Mouse (Mus musculus) liver, postnatal 0 days (tissue): ENCODE data around the gene Grm7. TPM values are rescaled to one million over a fixed set of nuclear protein-coding genes. Genes with fewer than 3 reads are reported as not detected.

Source experiments
- ATAC-seq: fragments of 200-750 bp; cut with Nextera tagmentation; 2 replicates; pipeline ENCODE4 v1.8.0; 2017; ENCODE audit warnings: mild to moderate bottlenecking, moderate library complexity
- DNase-seq: peaks from one replicate; pipeline ENCODE4 v3.0.0-alpha.2; 2016
- H3K27ac ChIP-seq: fragments of 300-500 bp; sonication (generic); 2 replicates; pipeline ENCODE4 v1.5.1; 2014; ENCODE audit warnings: antibody characterized with exemption, moderate library complexity, mild to moderate bottlenecking, low read depth
- H3K27me3 ChIP-seq: fragments of 300-500 bp; sonication (generic); 2 replicates; pipeline ENCODE4 v1.6.1; 2014; ENCODE audit warnings: low read length, control low read depth, mixed read lengths; ENCODE audit not compliant: insufficient read depth
- H3K36me3 ChIP-seq: fragments of 300-500 bp; sonication (generic); replicated peaks from 2 replicates; pipeline ENCODE4 v1.6.1; 2014; ENCODE audit warnings: mild to moderate bottlenecking, control low read depth, low read length, moderate library complexity, mixed read lengths; ENCODE audit not compliant: insufficient read depth
- H3K4me1 ChIP-seq: fragments of 300-500 bp; sonication (generic); 2 replicates; pipeline ENCODE4 v1.6.1; 2014; ENCODE audit warnings: antibody characterized with exemption, mild to moderate bottlenecking, control low read depth; ENCODE audit not compliant: insufficient read depth
- H3K4me2 ChIP-seq: fragments of 300-500 bp; sonication (generic); 2 replicates; pipeline ENCODE4 v1.6.1; 2014; ENCODE audit warnings: low read depth, mild to moderate bottlenecking, low read length, moderate library complexity, mixed read lengths
- H3K4me3 ChIP-seq: fragments of 300-500 bp; sonication (generic); 2 replicates; pipeline ENCODE4 v1.5.1; 2014; ENCODE audit warnings: low read depth, low read length
- H3K9ac ChIP-seq: fragments of 300-500 bp; sonication (generic); replicated peaks from 2 replicates; pipeline ENCODE4 v1.6.1; 2014; ENCODE audit warnings: mild to moderate bottlenecking, moderate library complexity
- H3K9me3 ChIP-seq: fragments of 300-500 bp; sonication (generic); 2 replicates; pipeline ENCODE4 v1.6.1; 2016; ENCODE audit warnings: mild to moderate bottlenecking, control low read depth, low read length, mixed read lengths
- CTCF ChIP-seq: sonication (generic); IDR thresholded peaks from 2 replicates; pipeline ENCODE4 v1.5.1; 2016; ENCODE audit warnings: antibody characterized with exemption, low read depth
- EP300 ChIP-seq: IDR thresholded peaks from 2 replicates; pipeline ENCODE4 v1.6.1; 2016; ENCODE audit warnings: antibody characterized with exemption, low read depth, mild to moderate bottlenecking
- WGBS: fragments of 180-500 bp; shearing (Covaris S2); extraction: QIAGEN DNeasy Blood & Tissue Kit; methylation state at CpG from one replicate; pipeline ENCODE4 v1.1.7; 2014; ENCODE audit not compliant: insufficient replicate concordance; 5-methylcytosine and 5-hydroxymethylcytosine counted together
- polyA plus RNA-seq: library from polyadenylated mRNA; unstranded; fragments of >200 nt; fragmentation: Nextera tagmentation; extraction: Ambion mirVana; gene quantifications from 2 replicates; pipeline ENCODE4 v1.2.1, GENCODE M21; 2015

The Grm7 gene
- polyA plus RNA-seq, 1 experiment from 2014 or later = not detected

DNA sequence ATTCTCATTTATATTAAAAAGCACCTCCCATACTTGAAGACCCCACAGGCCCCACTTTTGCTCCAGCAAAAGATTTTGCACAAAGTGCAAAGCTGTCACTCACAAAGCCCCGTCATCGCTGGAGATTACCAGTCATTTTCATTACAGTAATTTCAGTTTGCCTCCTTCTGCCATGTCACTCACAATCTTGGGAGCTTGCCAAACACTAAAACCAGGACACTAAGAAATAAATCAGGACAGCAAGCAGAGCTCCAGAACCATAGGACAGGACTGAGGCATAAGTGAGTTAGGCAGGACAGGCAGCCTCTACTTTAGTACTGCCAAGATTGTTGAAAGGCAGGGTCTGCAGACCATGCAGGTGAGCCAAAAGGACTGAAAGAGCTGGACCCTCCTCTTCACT lies 884.6 kb downstream of the Grm7 start:
- WGBS = 79% methylated on average over 2 of the region's 2 CpGs

GRCm38 (mm10) chr6:111558588-111558987 lies 913.2 kb downstream of the Grm7 start:
- H3K36me3 ChIP-seq = no peaks in the 10 kb centered on the region
- H3K9ac ChIP-seq = no peak overlapping the region
- DNase-seq (no peak), ATAC-seq (no peak)
- no peaks in the 10 kb centered on the region for H3K4me1 ChIP-seq
- no peaks in the 10 kb centered on the region for H3K9me3 ChIP-seq
- 72% methylated on average over 1 of the region's 1 CpGs for WGBS
- no peak overlapping the region for H3K4me3 ChIP-seq
- TF ChIP-seq CTCF = no peak
- TF ChIP-seq EP300 = no peak
- H3K27ac ChIP-seq = no peak overlapping the region
- no peaks in the 10 kb centered on the region for H3K27me3 ChIP-seq
- H3K4me2 ChIP-seq = no peak overlapping the region

More for the DNA sequence above, 884.6 kb downstream of the Grm7 start:
- DNase-seq = no peak
- no peaks in the 10 kb centered on the region for H3K36me3 ChIP-seq
- H3K4me1 ChIP-seq = no peaks in the 10 kb centered on the region
- ATAC-seq = no peak
- no peak overlapping the region for H3K4me3 ChIP-seq
- H3K9ac ChIP-seq = no peak overlapping the region
- no peak for TF ChIP-seq EP300
- no peak overlapping the region for H3K4me2 ChIP-seq
- no peaks in the 10 kb centered on the region for H3K27me3 ChIP-seq
- H3K27ac ChIP-seq = no peak overlapping the region
- no peaks in the 10 kb centered on the region for H3K9me3 ChIP-seq

GRCm38 (mm10) chr6:111559459-111559858 lies 914.1 kb downstream of the Grm7 start:
- no peaks in the 10 kb centered on the region for H3K27me3 ChIP-seq
- ATAC-seq = no peak
- H3K9ac ChIP-seq = no peak overlapping the region
- 53% methylated on average over 3 of the region's 3 CpGs for WGBS
- H3K4me2 ChIP-seq = no peak overlapping the region
- no peak overlapping the region for H3K27ac ChIP-seq
- no peaks in the 10 kb centered on the region for H3K36me3 ChIP-seq
- no peak for DNase-seq
- no peaks in the 10 kb centered on the region for H3K4me1 ChIP-seq
- TF ChIP-seq EP300 (no peak), CTCF (peak; percentile 25; the same call in 1 of the 2 replicates)
- no peak overlapping the region for H3K4me3 ChIP-seq
- H3K9me3 ChIP-seq = no peaks in the 10 kb centered on the region

DNA sequence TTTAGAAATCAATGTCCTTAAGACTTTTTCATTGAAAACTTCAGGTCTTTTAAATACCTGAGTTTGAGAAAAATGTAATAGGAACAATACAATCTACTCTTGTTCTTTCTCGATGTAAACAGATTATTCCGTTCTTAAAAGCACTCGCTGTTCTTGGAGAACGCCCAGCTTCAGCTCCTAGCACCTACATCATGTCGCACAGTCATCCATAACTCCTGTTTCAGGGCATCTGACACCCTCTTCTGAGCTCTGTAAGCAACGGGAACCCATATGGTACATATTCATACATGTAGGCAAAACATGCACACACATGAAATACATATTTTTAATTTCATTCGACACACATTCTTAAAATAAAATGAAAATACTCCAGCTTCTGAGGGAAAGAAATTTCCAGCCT lies 916.0 kb downstream of the Grm7 start:
- WGBS = 73% methylated on average over 7 of the region's 7 CpGs
- H3K4me1 ChIP-seq = no peaks in the 10 kb centered on the region

DNA sequence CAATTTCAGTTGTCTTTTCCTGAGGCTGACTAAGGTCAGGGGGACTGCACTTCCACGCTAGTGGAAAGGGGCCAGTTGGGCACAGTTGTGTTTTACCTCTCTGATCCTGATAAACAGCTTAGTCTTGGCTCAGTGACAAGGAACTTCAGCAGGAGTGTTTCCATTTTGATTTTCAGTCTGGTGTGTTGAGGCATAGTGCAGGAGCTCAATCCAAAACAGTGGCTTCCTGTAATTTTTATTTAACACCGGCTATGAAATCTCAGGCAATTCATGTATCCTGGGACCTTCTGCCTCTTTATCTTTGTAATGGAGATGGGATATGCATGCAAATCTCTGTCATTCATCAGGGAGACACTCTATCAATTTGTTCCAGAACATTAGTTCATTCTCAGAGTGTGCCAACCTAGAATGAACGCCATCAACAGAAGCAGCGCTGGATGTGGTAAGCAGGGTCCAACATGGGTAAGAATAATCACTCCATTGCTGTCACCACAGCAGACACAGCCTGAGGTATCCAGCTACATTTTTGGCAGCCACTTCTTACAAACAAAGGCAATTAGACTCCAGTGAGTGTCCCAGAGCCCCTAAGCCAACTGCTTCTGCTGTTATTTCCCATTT lies 926.2 kb downstream of the Grm7 start:
- Histone ChIP-seq H3K27me3 (no peaks in the 10 kb centered on the region), H3K9ac (no peak overlapping the region), H3K4me3 (no peak overlapping the region), H3K4me1 (no peaks in the 10 kb centered on the region), H3K9me3 (no peaks in the 10 kb centered on the region), H3K36me3 (no peaks in the 10 kb centered on the region), H3K27ac (no peak overlapping the region), H3K4me2 (no peak overlapping the region)
- ATAC-seq = no peak
- TF ChIP-seq EP300 = no peak
- no peak for TF ChIP-seq CTCF
- no peak for DNase-seq
- WGBS = 71% methylated on average over 4 of the region's 4 CpGs

More for the DNA sequence above, 916.0 kb downstream of the Grm7 start:
- Histone ChIP-seq H3K4me3 (no peak overlapping the region), H3K36me3 (no peaks in the 10 kb centered on the region), H3K9me3 (no peaks in the 10 kb centered on the region), H3K9ac (no peak overlapping the region), H3K27ac (no peak overlapping the region), H3K27me3 (no peaks in the 10 kb centered on the region), H3K4me2 (no peak overlapping the region)
- TF ChIP-seq EP300 (no peak), CTCF (no peak)
- DNase-seq = no peak
- ATAC-seq = no peak

GRCm38 (mm10) chr6:111584851-111585250 lies 939.5 kb downstream of the Grm7 start:
- no peak for TF ChIP-seq CTCF
- no peak for TF ChIP-seq EP300
- Histone ChIP-seq H3K4me3 (no peak overlapping the region), H3K27me3 (no peaks in the 10 kb centered on the region), H3K9ac (no peak overlapping the region), H3K4me2 (no peak overlapping the region), H3K4me1 (no peaks in the 10 kb centered on the region), H3K27ac (no peak overlapping the region), H3K9me3 (no peaks in the 10 kb centered on the region), H3K36me3 (no peaks in the 10 kb centered on the region)
- 42% methylated on average over 2 of the region's 2 CpGs for WGBS
- DNase-seq (no peak), ATAC-seq (no peak)
